Mouse (Mus musculus) testis, adult 2 months (tissue): ENCODE data around the gene Rps6ka5.

Experiments
- CTCF ChIP-seq: fragments of 200-500 bp; IDR thresholded peaks from 2 replicates; pipeline ENCODE4 v1.5.1; 2012; ENCODE audit warnings: low read depth, mild to moderate bottlenecking, inconsistent platforms, low read length, moderate library complexity; ENCODE audit not compliant: control insufficient read depth, insufficient read depth, insufficient replicate concordance
- POLR2A ChIP-seq: fragments of 200-500 bp; IDR thresholded peaks from 2 replicates; pipeline ENCODE4 v1.6.1; 2012; ENCODE audit warnings: low read depth, mild to moderate bottlenecking, inconsistent platforms, low read length, moderate library complexity; ENCODE audit not compliant: control insufficient read depth

DNA sequence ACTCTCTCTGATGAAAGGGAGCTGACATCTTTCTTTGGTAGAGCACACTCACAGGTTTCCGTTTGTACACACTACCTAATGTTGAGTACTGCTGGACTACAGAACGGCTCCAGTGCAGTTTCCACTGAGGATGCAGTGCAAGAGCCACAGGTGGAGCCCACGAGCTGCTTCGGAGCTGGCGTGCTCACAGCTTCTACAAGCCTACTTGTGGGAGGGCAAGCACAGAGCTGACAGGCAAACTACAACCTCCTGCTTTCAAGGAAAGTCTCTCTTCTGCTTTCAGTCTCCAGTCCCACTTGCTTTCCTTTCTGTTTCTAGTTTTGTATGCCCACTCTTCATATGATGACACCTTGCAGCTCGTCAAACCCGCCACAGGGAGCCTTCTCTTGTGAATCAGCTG is 87.1 kb downstream of the Rps6ka5 start:
- TF ChIP-seq CTCF = peak; percentile 58; the same call in 1 of the 2 replicates
- no peak for TF ChIP-seq POLR2A
